Mouse (Mus musculus) thymus, adult 2 months (tissue): Measurements from ENCODE around the gene Cdh3.

Experiments
- CTCF ChIP-seq: fragments of 200-500 bp; IDR thresholded peaks from 2 replicates; pipeline ENCODE4 v1.5.1; 2012; ENCODE audit warnings: mild to moderate bottlenecking, control low read depth, low read length, moderate library complexity, borderline replicate concordance; ENCODE audit not compliant: control insufficient read depth, poor library complexity, insufficient read depth; ENCODE audit errors: extremely low read depth
- POLR2A ChIP-seq: fragments of 200-500 bp; IDR thresholded peaks from 2 replicates; pipeline ENCODE4 v1.6.1; 2012; ENCODE audit warnings: mild to moderate bottlenecking, low read length, control low read depth, moderate library complexity; ENCODE audit not compliant: control insufficient read depth, poor library complexity, insufficient read depth; ENCODE audit errors: extremely low read depth

DNA sequence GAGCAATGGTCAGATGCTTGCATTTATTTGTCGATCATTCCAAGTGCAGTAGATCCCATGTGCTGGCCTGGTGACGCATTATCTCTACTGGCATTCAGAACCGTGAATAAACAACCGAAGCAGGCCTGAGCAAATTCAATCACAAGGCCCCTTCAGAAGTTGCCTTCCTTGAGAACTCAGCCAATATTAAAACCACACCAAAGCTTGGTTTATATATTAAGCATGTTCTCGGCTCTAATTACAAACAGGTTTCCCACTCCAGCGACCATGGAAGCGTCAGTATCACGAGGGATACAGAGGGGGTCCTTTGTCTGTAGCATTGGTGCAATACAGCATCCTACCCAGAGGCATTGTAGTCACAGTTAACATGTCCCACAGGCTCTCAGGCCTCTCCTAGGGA lies 32.4 kb downstream of the Cdh3 start:
- TF ChIP-seq CTCF = no peak
- no peak for TF ChIP-seq POLR2A
